Mouse (Mus musculus): ENCODE data around the gene Chd9.

Chd9 gene

DNA sequence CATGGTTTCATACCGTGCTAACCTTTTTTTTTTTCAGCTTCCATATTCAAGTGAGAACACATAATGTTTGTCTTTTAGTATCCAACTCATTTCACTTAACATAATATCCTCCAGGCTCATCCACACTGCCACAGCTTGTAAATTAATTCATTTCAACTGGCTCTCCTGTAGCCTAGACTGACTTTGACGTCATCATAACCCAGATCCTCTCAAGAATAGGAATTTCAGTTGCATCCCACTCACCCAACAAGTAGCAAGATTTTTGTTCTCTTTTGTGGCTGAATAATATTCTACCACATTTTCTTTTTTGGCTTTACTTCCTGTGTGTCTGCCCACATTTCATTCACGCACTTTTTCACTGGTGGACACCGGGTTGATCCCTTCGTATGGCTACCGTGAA is 9.3 kb downstream of the Chd9 start:
- no peak for DNase-seq (ENCODE audit: low read depth, low spot score)

DNA sequence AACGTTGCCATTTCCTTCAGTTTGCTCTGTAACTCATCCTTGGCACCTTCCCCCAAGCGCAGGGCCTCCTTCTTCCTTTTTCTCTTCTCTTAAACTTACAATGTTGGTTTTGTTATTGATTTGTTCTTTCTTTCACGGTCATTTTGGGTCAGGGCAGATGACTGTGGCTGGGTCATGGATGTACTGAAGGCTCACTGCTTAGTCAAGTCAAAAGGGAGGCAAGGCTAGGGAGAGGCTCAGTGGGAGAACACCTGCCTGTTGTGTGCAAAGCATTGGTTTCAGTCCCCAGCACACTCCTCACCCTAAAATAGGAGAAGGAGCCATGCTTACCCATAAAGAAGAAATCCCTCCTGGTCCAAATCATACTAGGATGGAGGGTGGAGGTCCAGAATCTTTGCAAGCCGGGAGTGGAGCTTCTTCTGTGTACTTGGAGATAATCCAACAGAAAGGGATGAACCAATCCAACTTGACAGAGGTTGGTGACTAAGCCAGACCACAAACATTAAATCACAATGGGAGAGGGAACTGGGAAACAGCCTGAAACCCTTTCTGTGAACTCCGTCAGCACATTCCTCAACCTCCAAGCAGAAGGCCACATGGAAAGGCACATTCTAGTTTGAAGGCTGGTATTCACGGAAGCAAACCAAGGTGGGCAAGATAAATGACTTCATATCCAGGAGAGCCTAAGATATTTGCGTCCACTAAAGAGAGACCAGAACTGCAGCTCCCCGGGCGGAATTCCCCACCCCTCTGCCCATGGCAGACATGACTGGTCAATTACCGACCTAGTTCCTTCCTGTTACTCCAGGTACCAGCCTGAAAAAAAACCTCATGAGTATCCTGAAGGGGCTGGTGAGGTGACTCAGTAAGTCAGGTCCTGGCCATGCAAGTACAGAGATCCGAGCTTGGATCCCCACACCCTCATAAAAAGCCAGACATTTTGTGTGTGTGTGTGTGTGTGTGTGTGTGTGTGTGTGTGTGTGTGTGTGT is 11.9 kb downstream of the Chd9 start:
- no peak for DNase-seq (ENCODE audit: low read depth, low spot score)

DNA sequence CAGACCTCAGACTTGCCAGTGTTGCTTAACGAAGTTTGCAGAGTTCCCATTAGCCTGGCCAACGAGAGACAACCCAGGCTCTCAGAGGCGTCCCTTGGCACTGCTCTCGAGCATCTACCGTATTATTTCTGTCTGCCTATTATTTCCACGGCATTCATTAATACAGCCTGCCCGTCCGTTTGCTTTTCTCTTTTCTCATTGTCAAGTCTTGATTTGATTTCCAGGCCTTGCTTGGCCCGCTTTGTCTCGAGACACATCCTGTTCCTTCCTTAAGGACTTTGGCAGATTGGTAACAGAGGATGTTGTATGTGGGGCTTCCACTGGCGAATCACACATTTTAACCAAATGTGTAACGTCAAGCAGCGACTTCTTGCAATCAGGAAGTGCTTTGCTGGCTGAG is 13.2 kb downstream of the Chd9 start:
- DNase-seq (ENCODE audit: low read depth, low spot score), result no peak

DNA sequence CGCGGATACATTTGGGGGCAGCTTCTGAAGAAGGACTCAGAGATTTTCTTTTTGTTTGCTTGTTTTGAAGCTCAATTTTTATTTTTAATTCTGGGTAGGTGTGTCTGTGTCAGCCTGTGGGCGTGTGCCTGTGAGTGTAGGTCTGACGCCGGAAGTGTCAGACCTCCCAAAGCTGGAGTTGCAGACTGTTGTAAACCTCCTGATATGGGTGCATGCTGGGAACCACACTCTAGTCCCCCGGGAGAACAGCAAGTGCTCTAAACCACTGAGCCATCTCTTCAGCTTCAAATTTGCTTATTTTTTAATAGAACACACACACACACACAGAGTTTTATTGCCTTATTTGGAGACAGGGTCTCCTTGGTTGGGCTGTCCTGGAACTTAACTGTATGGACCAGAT is 15.0 kb downstream of the Chd9 start:
- DNase-seq (ENCODE audit: low read depth, low spot score), result no peak

DNA sequence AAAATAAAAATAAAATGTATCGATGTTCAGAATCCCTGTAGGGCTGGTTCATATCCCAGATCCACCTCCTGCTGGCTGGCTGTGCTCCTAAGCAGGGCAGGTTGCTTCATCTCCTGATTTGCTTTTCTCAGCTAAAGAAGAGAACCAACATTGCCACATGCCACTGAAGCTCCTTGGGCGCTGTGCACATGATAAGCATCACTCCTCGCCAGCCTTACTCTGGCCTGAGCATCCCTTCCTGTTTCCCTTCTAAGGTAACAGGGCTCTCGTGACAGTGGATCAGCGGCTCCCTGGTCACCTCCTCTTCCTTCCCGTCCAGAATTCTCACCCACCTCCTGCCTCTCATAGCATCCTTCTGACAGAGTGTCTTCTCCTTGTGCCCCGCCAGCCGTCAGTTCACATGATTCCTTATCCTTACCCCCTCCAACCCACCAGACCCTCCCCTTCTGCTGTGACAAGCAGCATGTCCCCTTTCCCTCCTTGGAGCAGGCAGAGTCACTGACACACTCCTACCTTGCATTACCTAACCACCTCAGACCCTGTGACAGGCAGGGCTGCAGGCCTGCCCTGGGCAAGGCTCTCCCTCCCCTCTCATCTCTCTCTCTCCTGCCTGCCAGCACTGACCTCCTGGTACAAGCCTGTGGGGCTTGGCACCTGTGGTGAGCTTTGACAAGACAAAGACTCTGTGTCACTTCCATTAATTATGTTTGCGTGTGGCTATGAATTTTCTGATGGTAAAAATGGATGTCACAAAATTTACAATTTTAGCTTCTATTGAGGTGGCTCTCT is 16.2 kb downstream of the Chd9 start:
- DNase-seq (ENCODE audit: low read depth, low spot score), result no peak

DNA sequence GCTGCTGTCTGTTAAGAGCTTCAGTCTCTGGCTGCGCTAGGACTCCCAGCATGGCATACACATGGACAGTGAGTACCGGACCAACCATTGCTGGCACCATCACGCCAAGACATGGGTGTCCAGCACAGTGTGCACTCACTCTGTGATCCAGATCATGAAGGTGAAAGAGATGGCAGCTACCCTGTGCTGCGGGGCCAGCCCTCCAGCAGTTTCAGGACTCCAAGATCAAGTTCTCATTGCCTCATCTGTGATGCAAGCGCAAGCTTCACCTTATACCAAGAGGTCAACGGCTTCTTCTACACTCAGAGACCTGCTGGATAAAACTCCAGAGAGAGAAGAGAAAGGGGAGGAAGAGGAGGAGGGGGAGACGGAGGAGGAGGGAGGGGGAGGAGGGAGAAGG is 19.8 kb downstream of the Chd9 start:
- no peak for DNase-seq (ENCODE audit: low read depth, low spot score)

DNA sequence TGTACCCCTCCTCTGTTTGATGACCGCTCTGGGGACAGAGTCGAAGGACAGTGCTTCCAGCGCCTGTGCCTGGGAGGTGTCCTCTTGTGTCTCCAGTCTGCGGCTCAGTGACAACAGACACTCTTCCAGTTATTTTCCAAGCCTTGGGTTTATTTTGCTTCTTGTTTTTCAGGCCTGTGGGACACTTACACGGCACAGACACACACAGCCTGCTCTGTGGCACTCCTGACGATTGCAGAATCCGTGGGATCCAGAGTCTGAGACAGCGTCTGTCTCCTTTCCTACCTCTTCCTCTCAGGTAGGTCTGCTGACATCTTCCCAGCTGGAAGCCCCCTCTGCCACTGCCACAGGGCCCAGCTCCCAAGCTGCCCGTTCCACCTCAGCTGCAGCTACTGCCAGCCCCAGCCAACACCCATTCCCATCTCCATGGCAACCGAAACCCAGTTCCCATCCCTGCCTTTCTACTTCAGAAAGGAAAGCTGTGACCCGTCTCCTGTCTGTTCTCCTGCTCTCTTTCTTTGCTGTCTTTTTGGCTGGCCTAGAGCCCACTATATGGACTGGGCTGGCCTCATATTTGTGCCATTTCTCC is 21.4 kb downstream of the Chd9 start:
- DNase-seq (ENCODE audit: low read depth, low spot score), result no peak

DNA sequence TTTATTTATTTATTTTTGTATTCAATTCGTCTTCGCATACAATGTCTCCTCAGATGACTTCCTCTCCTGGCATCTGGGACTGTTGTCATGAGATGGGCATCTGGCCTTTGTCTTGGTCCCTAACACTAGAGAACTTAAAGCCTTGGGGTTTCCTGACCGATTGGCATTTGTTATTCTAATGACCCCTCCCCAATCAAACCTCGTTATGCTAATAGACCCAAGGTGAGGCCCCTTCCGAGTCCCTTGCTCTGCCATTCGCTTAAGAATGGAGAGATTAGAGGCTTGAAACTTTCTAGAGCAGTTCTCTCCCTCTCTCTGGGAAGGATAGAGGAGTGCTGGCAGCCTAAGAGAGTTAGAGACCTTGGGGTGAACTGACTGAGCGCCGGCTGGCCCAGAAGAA is 23.4 kb downstream of the Chd9 start:
- no peak for DNase-seq (ENCODE audit: low read depth, low spot score)

DNA sequence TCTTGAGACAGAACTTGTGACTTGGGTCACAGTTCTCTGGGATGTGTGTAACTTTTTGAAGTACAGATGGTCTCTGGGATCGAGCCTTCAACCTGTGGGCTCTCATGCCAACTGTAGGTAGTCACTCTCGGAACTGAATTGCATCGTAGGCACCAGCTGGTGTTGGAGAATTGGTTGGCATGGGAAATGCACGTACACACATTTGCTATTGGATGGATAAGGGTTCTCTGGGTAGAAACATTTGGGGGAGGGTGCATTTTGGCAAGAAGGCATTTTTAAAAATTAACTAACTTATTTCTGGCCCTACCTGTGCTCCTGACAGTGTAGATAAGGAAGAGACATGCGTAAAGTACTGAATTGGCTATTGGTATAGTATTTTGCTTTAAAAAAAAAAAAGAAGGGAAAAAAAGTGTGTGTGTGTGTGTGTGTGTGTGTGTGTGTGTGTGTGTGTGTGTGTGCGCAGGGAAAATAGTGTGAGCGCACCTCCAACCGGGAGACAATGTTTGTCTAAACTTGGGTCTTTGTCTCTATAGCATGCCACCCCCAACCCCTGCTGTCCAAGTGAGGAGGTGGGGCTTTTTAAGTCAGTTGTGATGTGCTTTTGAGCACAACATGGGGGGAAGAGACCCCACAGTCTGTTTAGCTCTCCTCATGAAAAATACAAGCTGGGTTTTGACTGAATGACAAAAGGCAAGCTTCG is 26.0 kb downstream of the Chd9 start:
- no peak for DNase-seq (ENCODE audit: low read depth, low spot score)

DNA sequence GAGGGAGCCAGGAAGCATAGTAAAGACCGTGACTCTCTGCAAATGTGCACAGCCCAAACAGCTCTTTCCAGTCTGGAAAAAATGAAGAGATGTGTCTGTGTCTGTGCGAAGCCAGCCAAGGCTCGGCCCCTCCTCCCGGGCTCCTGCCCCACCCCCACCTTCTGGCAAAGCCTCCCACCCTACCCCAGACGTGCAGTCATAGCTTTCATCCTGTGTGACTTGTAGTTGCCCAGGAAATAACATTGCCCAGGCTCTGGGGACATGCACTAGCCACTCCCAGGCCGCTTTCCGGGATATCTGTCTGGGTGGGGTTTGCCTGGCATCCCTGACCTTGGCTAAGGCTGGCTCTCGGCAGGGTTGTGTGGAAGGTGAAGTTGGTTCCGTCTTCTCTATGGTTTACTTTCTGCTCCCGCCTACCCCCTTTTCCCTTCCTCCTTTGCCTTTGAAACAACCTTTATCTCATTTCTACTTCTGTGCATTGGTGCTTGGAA is 26.6 kb downstream of the Chd9 start:
- no peak for DNase-seq (ENCODE audit: low read depth, low spot score)

DNA sequence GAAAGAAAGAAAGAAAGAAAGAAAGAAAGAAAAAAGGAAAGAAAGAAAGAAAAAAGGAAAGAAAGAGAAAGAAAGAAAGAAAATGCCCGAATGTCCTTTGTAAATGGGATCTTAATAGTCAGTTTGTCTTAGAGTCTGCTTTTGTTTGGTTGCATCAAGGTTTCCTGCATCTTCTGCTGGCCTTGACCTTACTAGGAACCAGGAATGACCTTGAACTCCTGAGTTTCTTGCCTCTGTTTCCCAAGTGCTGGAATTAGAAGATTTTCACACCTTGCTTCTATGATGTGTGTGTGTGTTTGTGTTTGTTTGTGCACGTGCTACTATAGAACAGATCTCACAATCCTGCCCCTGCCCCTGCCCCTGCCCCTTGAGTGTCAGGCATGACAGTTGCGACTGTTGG is 28.0 kb downstream of the Chd9 start:
- DNase-seq (ENCODE audit: low read depth, low spot score), result no peak

DNA sequence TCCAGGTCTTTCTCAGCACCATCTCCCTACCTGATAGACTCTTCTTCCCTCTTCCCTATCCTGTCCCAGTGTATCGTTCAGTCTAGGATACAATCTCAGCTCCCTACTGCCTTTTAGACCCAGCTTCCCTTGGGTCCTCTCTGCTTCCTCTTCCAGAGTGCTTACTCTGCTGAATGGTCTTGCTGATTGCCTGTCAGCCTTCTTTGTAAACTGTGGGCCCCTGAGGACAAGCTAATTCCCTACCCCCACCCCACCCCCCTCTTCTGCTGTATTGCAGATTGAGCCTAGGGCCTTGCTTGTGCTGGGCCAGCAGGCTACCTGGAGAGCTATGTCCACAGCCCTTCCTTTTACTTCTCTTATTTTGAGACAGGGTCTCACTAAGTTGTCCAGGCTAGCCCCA is 28.8 kb downstream of the Chd9 start:
- DNase-seq (ENCODE audit: low read depth, low spot score), result no peak

DNA sequence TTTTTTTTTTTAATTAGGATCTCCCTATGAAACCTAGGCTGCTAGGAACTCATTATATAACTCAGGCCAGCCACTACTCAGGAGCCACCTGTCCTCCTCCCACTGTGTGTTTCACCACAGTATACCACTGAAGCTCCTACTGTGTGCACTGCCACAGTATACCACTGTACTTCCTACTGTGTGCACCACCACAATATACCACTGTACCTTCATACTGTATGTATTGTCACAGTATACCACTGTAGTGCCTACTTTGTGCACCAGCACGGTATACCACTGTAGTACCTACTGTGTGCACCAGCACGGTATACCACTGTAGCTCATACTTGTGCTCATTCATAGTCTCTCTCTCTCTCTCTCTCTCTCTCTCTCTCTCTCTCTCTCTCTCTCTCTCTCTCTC is 29.9 kb downstream of the Chd9 start:
- DNase-seq (ENCODE audit: low read depth, low spot score), result no peak

DNA sequence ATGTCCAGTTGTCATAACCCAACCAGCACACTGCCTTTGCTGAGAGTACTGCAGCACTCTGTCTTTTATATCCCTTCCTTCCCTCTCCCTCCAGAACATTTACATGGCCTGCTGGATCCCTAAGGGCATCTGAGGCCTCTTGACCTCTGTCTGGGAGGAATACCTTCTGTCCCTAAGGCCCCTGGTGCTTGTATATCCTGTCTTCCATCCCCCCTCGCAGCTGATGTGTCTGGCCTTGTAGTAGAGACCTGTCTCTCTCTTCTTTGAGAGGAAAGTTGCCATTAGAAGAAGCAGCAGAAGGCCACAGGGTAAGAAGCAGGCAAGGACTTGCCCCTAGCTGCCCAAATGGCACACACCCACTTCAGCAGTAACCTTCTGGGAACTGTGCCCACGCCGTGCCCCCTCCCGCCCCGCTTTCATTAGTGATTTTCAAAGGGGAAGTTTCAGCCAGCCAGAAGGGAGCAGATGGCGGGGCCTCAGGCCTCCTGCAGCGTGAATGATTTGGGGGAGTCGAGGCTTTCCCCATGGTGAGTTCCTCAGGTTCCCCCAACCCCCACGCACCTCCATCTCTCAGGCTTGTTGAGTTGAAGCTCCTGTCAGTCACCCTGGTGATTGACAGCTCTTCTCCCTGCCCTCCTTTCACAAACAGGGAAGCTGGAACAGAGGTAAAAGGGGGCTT is 33.3 kb downstream of the Chd9 start:
- no peak for DNase-seq (ENCODE audit: low read depth, low spot score)

DNA sequence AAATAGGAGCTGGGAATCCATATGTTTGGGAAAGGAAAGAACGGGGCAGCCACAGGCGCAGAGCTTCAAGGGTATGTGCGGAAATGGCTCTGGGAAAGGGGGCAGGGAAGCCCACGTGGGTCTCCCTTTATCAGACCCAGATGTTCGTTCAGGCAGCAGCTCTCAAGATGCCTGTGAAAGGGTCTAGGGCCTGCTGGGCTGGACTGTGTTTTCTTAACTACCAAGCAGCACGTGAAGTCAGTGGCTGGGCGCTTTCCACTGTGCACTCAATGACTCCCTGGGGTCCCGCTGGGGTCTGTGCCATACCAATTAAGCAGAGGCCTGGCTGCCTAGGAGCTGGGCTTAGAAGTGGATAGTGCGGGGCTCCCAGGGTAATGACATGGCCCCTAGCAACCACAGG is 33.9 kb downstream of the Chd9 start:
- no peak for DNase-seq (ENCODE audit: low read depth, low spot score)

DNA sequence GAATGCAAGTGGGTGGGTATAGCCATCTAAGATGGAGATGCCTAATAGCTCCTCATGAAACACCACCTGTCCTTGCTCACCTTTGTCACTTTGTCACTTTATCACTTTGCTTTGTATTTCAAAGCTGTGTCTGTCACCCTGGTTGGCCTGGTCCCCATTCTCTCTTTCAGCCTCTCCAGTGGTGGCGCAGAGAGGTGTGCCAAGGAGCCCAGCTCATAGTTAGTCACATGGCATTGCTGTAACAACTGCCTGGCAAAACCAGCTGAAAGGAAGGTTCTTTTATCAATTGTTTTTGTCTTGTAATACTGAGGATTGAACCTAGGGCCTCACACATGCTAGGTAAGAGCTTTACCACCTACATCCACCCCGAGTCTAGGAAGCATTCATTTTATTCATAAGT is 38.9 kb downstream of the Chd9 start:
- no peak for DNase-seq (ENCODE audit: low read depth, low spot score)

DNA sequence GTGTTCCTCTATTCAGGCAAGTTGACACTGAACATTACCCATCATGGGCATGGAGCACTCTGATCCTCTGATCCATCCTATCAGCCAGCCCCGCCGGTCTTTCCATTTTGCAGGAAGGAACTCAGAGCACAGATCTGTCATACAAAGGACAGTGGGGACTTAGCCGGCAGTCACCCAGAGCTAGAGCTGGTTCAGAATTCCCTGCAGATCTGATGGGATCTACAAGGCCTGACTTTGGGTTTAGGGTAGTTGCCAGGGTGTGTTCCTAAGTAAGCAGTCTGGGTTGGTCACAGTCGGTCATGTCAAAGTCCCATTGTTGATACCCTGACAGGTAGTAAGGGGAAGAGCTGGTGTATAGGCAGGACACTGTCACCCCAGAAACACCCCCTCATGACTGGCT is 39.8 kb downstream of the Chd9 start:
- no peak for DNase-seq (ENCODE audit: low read depth, low spot score)

DNA sequence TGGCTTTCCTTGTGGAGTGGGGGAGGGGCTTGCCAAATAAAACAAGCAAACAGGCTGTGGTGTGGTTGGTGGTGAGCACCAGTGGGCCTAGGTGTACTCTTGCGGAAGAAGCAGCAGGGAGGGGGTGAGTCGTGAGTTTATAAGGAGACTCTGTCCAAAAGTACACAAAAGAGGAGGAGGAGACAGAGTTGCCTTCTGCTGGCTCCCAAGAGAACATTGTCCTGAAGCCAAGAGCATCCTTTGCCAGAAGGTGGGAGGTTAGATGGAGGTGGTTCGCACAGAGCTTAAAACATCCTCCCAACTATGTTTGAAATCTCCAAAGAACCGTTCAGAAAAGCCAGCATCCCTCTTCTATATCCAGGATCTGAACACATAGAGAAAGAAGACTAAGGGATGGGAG is 40.2 kb downstream of the Chd9 start:
- no peak for DNase-seq (ENCODE audit: low read depth, low spot score)

DNA sequence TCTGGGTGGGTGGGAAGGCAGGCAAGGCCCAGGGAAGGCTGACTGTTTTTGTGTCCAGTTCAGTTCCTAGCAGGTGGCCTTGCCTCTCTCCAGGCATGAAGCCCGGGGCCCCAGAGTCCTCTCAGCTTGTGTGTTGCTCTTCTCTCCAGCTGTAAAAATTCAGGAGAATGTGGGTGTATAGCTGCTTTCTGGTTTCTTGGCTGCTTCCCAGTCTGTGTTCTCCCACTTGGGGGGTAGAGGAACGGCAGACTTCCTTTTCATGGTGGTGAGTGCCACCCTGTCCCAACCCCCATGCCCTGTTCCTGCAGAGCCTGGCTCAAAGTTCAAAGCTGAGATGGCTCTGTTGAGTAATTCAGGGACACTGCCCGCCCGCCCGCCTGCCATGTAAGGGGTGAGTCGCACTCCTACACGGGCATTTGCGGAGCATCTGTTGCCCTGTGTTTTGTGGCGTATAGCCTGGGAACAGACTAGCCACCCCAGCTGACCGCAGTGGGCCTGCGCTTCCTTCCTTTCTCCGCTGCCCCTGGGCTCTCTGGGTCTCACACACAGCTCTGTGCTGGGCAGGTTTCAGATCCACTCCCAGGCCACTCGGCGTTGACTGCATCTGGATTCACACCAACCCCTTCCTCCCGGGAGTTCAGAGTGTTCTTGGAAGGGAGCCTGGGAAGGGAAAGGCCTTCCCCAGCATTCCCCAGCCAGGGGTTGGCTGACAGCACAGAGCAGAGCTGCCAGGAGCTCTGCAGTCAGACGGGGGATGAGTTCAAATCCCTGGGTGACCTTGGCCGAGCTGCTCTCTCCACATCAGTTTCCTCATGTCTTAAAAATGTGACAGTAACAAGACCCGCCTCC is 41.1 kb downstream of the Chd9 start:
- DNase-seq (ENCODE audit: low read depth, low spot score), result no peak

Data from CD4-positive helper T cell, adult 2 months (primary cell).